Mouse (Mus musculus): ENCODE results near the gene Ehf. TPM values are rescaled to one million over a fixed set of nuclear protein-coding genes. Genes with fewer than 3 reads are reported as not detected.

Ehf gene
- total RNA-seq, 2 experiments from 2014 or later = not detected

GRCm38 (mm10) chr2:103298711-103299463 is 4.2 kb downstream of the Ehf start:
- DNase-seq = no peak

GRCm38 (mm10) chr2:103294526-103294925 is 8.6 kb downstream of the Ehf start:
- no peak for DNase-seq
- intact Hi-C loops (cut with DNase I; ENCODE audit: low total_unique reads) = no loop called here

More at GRCm38 (mm10) chr2:103298711-103299463, 4.2 kb downstream of the Ehf start:
- intact Hi-C loops (cut with DNase I; ENCODE audit: low total_unique reads) = no loop called here

- intact Hi-C loops (cut with DNase I; ENCODE audit: low total_unique reads) = no loop called here
These were observed 9.3 kb downstream of the Ehf start for GRCm38 (mm10) chr2:103293751-103294150.

GRCm38 (mm10) chr2:103293214-103293613 is 9.9 kb downstream of the Ehf start:
- DNase-seq = no peak
- intact Hi-C loops (cut with DNase I; ENCODE audit: low total_unique reads) = no loop called here

More at GRCm38 (mm10) chr2:103293751-103294150, 9.3 kb downstream of the Ehf start:
- no peak for DNase-seq

GRCm38 (mm10) chr2:103290705-103291269 is 12.3 kb downstream of the Ehf start:
- DNase-seq = no peak
- intact Hi-C loops (cut with DNase I; ENCODE audit: low total_unique reads) = no loop called here

GRCm38 (mm10) chr2:103290167-103290566 is 12.9 kb downstream of the Ehf start:
- intact Hi-C loops (cut with DNase I; ENCODE audit: low total_unique reads) = no loop called here
- DNase-seq = no peak

GRCm38 (mm10) chr2:103289407-103289950 is 13.6 kb downstream of the Ehf start:
- no peak for DNase-seq
- intact Hi-C loops (cut with DNase I; ENCODE audit: low total_unique reads) = no loop called here

GRCm38 (mm10) chr2:103287716-103288115 is 15.4 kb downstream of the Ehf start:
- DNase-seq = no peak
- intact Hi-C loops (cut with DNase I; ENCODE audit: low total_unique reads) = no loop called here

- DNase-seq = no peak
- intact Hi-C loops (cut with DNase I; ENCODE audit: low total_unique reads) = no loop called here
These were observed 17.5 kb downstream of the Ehf start for GRCm38 (mm10) chr2:103285561-103285960.

- intact Hi-C loops (cut with DNase I; ENCODE audit: low total_unique reads) = no loop called here
- no peak for DNase-seq
These were observed 19.3 kb downstream of the Ehf start for GRCm38 (mm10) chr2:103283730-103284129.

- intact Hi-C loops (cut with DNase I; ENCODE audit: low total_unique reads) = no loop called here
- DNase-seq = no peak
These were observed 20.8 kb downstream of the Ehf start for GRCm38 (mm10) chr2:103282184-103282750.

- DNase-seq = no peak
- intact Hi-C loops (cut with DNase I; ENCODE audit: low total_unique reads) = no loop called here
These were observed 23.2 kb downstream of the Ehf start for GRCm38 (mm10) chr2:103279927-103280326.

GRCm38 (mm10) chr2:103278476-103278875 is 24.6 kb downstream of the Ehf start:
- DNase-seq = no peak
- intact Hi-C loops (cut with DNase I; ENCODE audit: low total_unique reads) = no loop called here

- DNase-seq = no peak
- intact Hi-C loops (cut with DNase I; ENCODE audit: low total_unique reads) = no loop called here
These were observed 25.3 kb downstream of the Ehf start for GRCm38 (mm10) chr2:103277794-103278193.

GRCm38 (mm10) chr2:103275316-103275960 is 27.6 kb downstream of the Ehf start:
- no peak for DNase-seq
- intact Hi-C loops (cut with DNase I; ENCODE audit: low total_unique reads) = no loop called here

GRCm38 (mm10) chr2:103274803-103275202 is 28.3 kb downstream of the Ehf start:
- no peak for DNase-seq
- intact Hi-C loops (cut with DNase I; ENCODE audit: low total_unique reads) = no loop called here

- intact Hi-C loops (cut with DNase I; ENCODE audit: low total_unique reads) = no loop called here
- DNase-seq = no peak
These were observed 28.8 kb downstream of the Ehf start for GRCm38 (mm10) chr2:103274270-103274669.

GRCm38 (mm10) chr2:103271481-103271880 is 31.6 kb downstream of the Ehf start:
- DNase-seq = no peak
- intact Hi-C loops (cut with DNase I; ENCODE audit: low total_unique reads) = no loop called here

GRCm38 (mm10) chr2:103270556-103271160 is 32.4 kb downstream of the Ehf start:
- intact Hi-C loops (cut with DNase I; ENCODE audit: low total_unique reads) = no loop called here
- no peak for DNase-seq

GRCm38 (mm10) chr2:103239086-103239485 is 64.0 kb downstream of the Ehf start:
- DNase-seq = no peak
- intact Hi-C loops (cut with DNase I; ENCODE audit: low total_unique reads) = no loop called here
